Mouse (Mus musculus) layer of hippocampus, adult 9-11 months (tissue): ENCODE measurements around the gene H2-M1.

Experiments used
- DNase-seq: peaks from one replicate; pipeline ENCODE4 v3.0.0; 2022

Gene H2-M1

DNA sequence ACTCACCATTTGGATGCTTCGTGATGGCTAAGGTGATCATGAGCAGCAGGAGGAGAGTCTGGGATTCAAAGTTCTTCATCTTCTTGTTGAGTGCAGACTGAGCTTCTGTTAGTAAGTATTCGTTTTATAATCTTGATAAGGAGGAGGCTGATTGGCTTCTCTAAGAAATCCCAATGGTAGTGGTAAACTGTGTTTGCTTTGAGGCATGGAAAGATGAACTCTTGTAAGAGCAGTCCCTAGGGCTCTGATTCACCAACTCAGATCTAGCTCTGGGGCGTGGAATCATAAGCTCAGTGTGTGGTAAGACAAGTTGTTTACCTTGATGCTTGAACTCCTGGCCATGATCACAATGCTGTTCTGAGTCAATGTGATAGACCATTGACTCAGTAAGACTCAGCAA lies at the start of gene H2-M1:
Gene H2-M1 (minus strand): TSS at position 101 of the 400 bp plus-strand sequence.
- no peak for DNase-seq

DNA sequence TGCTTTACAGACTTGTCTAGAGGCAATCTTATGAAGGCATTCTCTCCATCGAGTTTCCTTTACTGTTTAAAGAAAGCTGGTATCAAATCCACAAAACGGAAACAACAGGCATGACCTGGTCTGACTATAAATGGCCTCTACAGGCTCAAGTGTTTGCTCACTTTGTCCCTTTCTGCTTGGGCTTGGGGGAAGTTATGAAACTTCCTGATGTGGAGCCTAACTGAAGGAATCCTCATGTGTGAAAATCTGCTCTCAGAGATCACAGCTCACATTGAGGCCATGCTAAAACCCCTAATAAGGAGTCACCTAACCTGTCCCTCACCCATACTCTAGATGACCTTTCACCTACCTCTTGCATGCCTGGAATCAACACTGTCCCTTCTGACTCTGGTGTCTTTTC lies 25.7 kb upstream of the H2-M1 start:
- DNase-seq, result no peak

- DNase-seq, result no peak
Observed at GRCm38 (mm10) chr17:36642566-36642965, 29.5 kb downstream of the H2-M1 start, which contains the start of gene H2-M9. H2-M9 (minus strand) TSS chr17:36642666.
